Mouse (Mus musculus) layer of hippocampus, adult 9-11 months (tissue): Measurements from ENCODE around the gene G0s2.
"Not testable (repeated sequence)": the region's sequence is repeated elsewhere in the genome, so short reads cannot be mapped to it uniquely, and the experiment has no call there.

ENCODE experiments used
- DNase-seq: peaks from one replicate; pipeline ENCODE4 v3.0.0; 2022

The G0s2 gene

GRCm38 (mm10) chr1:193287578-193287977, 14.6 kb upstream of the G0s2 start:
- DNase-seq: no peak

GRCm38 (mm10) chr1:193285766-193286325, 12.8 kb upstream of the G0s2 start:
- not testable (repeated sequence) for DNase-seq

GRCm38 (mm10) chr1:193284228-193284779, 11.3 kb upstream of the G0s2 start:
- DNase-seq: no peak

GRCm38 (mm10) chr1:193281344-193281743, 8.3 kb upstream of the G0s2 start:
- DNase-seq: no peak

GRCm38 (mm10) chr1:193279492-193279891, 6.5 kb upstream of the G0s2 start:
- DNase-seq: no peak

- DNase-seq: no peak
Observed at GRCm38 (mm10) chr1:193278414-193279045, 5.5 kb upstream of the G0s2 start.

GRCm38 (mm10) chr1:193274407-193275071, 1.5 kb upstream of the G0s2 start:
- no peak for DNase-seq

GRCm38 (mm10) chr1:193272137-193272915, 691 bp downstream of the G0s2 start:
- DNase-seq: peak; percentile 34

GRCm38 (mm10) chr1:193270965-193271763, 1.9 kb downstream of the G0s2 start:
- DNase-seq: no peak

- DNase-seq: no peak
Observed at GRCm38 (mm10) chr1:193265734-193266133, 7.3 kb downstream of the G0s2 start.

GRCm38 (mm10) chr1:193263955-193264598, 8.9 kb downstream of the G0s2 start, which contains the start of gene Hsd11b1:
Hsd11b1 (minus strand) TSS chr1:193264075.
- DNase-seq: no peak

- peak; percentile 29 for DNase-seq
Observed at GRCm38 (mm10) chr1:193263026-193263907, 9.8 kb downstream of the G0s2 start.

- no peak for DNase-seq
Observed at GRCm38 (mm10) chr1:193261897-193262548, 11.0 kb downstream of the G0s2 start.

- DNase-seq: no peak
Observed at GRCm38 (mm10) chr1:193259559-193259958, 13.5 kb downstream of the G0s2 start.

- DNase-seq: no peak
Observed at GRCm38 (mm10) chr1:193256621-193257098, 16.4 kb downstream of the G0s2 start.

- DNase-seq: no peak
Observed at GRCm38 (mm10) chr1:193256289-193256577, 16.8 kb downstream of the G0s2 start.

- DNase-seq: peak; percentile 63
Observed at GRCm38 (mm10) chr1:193255488-193256288, 17.3 kb downstream of the G0s2 start.

- DNase-seq: no peak
Observed at GRCm38 (mm10) chr1:193255032-193255431, 18.0 kb downstream of the G0s2 start.

- DNase-seq: not testable (repeated sequence)
Observed at GRCm38 (mm10) chr1:193253895-193254294, 19.1 kb downstream of the G0s2 start.
